Mouse (Mus musculus): ENCODE measurements at regions not wholly inside any gene's neighbourhood (a gene's known extent, or its start where the extent isn't known, plus 50 kb on each side); places are given as distances from the start of the nearest gene placed in this dataset.

DNA sequence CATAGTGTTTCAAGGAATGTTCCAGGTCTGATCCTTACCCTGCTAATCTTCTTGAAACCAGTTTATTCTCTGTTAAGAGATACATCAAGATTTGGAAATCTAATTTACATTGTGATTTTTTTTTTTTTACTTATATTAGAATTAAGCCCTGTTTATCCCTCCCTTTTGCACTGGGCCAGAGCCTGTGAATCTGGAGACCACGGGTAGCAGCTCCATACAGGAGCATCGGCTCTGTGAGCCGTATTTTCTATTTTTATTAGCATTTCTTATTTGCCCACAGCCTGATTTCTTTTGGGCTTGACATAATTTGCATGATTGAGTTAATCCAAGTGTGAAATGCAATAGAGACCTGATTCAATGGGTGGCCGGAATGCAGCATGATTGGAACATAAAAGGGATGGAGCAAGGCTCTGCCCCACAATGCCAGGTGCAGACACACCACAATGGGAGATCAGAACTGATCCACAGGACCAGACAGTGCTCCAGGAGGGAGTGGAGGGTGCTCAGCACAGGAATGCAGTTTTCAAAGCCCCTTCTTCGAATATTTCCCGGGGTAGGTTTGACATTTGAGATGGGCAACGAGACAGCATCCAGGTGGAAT, 67.9 kb upstream of the Mrps9 start:
- Histone ChIP-seq H3K4me3 (no peak overlapping the region), H3K27ac (no peak overlapping the region)
- intact Hi-C loops (cut with DNase I) = no loop called here
- no peak for DNase-seq
- no peak for TF ChIP-seq CTCF (IDR thresholded peaks at IDR 0.05)

DNA sequence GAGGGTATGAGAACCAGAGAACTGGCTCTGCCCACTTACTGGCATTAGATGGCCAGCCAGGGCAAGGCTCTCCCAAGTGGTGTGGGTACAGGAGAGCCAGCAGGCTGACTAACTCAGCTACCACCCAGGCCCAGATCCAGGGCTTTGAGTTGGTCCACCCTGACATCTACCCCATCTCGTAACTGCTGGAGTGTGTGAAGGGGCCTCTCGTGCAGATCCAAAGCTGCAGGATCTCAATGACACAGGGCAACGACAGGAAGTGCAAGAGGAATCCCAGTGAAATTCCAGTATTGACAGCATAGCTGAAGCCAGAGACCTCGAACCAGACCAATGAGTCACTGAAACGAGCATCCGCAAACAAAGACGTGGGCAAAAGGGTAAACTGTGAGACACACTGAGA, 63.8 kb upstream of the Mrps9 start:
- Histone ChIP-seq H3K4me3 (no peak overlapping the region), H3K27ac (no peak overlapping the region)
- DNase-seq = no peak
- intact Hi-C loops (cut with DNase I) = no loop called here
- TF ChIP-seq CTCF (IDR thresholded peaks at IDR 0.05) = no peak

DNA sequence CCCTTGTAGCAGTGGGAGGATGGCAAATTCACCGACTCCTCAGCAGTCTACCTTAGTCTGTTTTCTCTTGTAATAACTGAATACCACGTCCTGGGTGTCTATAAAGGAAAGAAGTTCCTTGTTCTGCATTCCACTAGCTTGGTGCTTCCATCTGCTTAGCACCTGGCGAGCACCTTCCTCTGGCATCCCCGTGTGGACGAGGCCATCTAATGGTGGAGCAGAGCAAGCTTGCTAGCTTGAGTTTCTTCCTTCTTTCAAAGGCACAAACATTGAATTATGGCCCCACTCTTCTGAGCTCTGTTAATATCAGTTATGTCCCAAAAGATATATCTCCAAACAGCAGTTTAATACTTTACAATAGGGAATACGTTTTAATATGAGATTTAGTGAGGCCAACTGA, 62.6 kb upstream of the Mrps9 start:
- Histone ChIP-seq H3K4me3 (no peak overlapping the region), H3K27ac (no peak overlapping the region)
- intact Hi-C loops (cut with DNase I) = no loop called here
- no peak for TF ChIP-seq CTCF (IDR thresholded peaks at IDR 0.05)
- no peak for DNase-seq

Data from gastrocnemius, adult 2 months (tissue).